Mouse (Mus musculus): ENCODE results near the gene Trim60.

- TF ChIP-seq CTCF (IDR thresholded peaks at IDR 0.05; ENCODE audit: low read depth) (no peak), EP300 (IDR thresholded peaks at IDR 0.05; ENCODE audit: low read depth) (no peak)
Measured at GRCm38 (mm10) chr8:65018423-65018822, at the start of gene Trim60, which contains the start of gene Trim61.

Data from liver, embryonic 14.5 days (tissue).